Mouse (Mus musculus) neural tube, embryonic 14.5 days (tissue): ENCODE measurements around the gene Rnf26. TPM values are rescaled to one million over a fixed set of nuclear protein-coding genes. Genes with fewer than 3 reads are reported as not detected.

ENCODE experiments used
- ATAC-seq: fragments of 200-750 bp; cut with Nextera tagmentation; 2 replicates; pipeline ENCODE4 v1.8.0; 2017; ENCODE audit warnings: low read depth, mild to moderate bottlenecking, moderate TSS enrichment, moderate library complexity
- H3K27ac ChIP-seq: fragments of 300-500 bp; sonication (generic); 2 replicates; pipeline ENCODE4 v1.5.1; 2014; ENCODE audit warnings: low read depth, mild to moderate bottlenecking, control low read depth, low read length, moderate library complexity, mixed read lengths
- H3K27me3 ChIP-seq: fragments of 300-500 bp; sonication (generic); 2 replicates; pipeline ENCODE4 v1.6.1; 2014; ENCODE audit warnings: low read length; ENCODE audit not compliant: control insufficient read depth, insufficient read depth
- H3K36me3 ChIP-seq: fragments of 300-500 bp; sonication (generic); 2 replicates; pipeline ENCODE4 v1.6.1; 2014; ENCODE audit warnings: low read length, mixed read lengths; ENCODE audit not compliant: control insufficient read depth, insufficient read depth
- H3K4me1 ChIP-seq: fragments of 300-500 bp; sonication (generic); 2 replicates; pipeline ENCODE4 v1.6.1; 2014; ENCODE audit warnings: low read length; ENCODE audit not compliant: control insufficient read depth, insufficient read depth
- H3K4me2 ChIP-seq: fragments of 300-500 bp; sonication (generic); 2 replicates; pipeline ENCODE4 v1.6.1; 2014; ENCODE audit warnings: mild to moderate bottlenecking, low read depth, low read length, control low read depth
- H3K4me3 ChIP-seq: fragments of 300-500 bp; sonication (generic); 2 replicates; pipeline ENCODE4 v1.5.1; 2014; ENCODE audit warnings: low read depth, low read length, control low read depth, mixed read lengths
- H3K9ac ChIP-seq: fragments of 300-500 bp; sonication (generic); replicated peaks from 2 replicates; pipeline ENCODE4 v1.6.1; 2014; ENCODE audit warnings: low read depth, mild to moderate bottlenecking, control low read depth, low read length, mixed read lengths
- H3K9me3 ChIP-seq: fragments of 300-500 bp; sonication (generic); 2 replicates; pipeline ENCODE4 v1.6.1; 2016; ENCODE audit warnings: low read length; ENCODE audit not compliant: control insufficient read depth
- WGBS: fragments of 180-500 bp; shearing (Covaris S2); extraction: QIAGEN DNeasy Blood & Tissue Kit; methylation state at CpG from one replicate; pipeline ENCODE4 v1.1.7; 2014; 5-methylcytosine and 5-hydroxymethylcytosine counted together
- polyA plus RNA-seq: library from polyadenylated mRNA; unstranded; fragments of >200 nt; fragmentation: Nextera tagmentation; extraction: Ambion mirVana; gene quantifications from 2 replicates; pipeline ENCODE4 v1.2.1, GENCODE M21; 2014

The Rnf26 gene
- 28.9 and 32.6 TPM in 2 replicates for polyA plus RNA-seq

GRCm38 (mm10) chr9:44113105-44113789, at the start of gene Rnf26, which contains the start of gene Gm49380:
Gene Rnf26, minus strand, starts transcription at chr9:44113517.
Gene Gm49380, minus strand, starts transcription at chr9:44113500.
- no peaks in the 10 kb centered on the region for H3K27me3 ChIP-seq
- peaks cover 24% of the 10 kb centered on the region for H3K4me1 ChIP-seq
- ATAC-seq, result peak; percentile 96
- H3K4me3 ChIP-seq, result peak within 1 kb of the TSS; percentile 71
- H3K9me3 ChIP-seq, result no peaks in the 10 kb centered on the region
- H3K27ac ChIP-seq, result 0 out of 2 replicates have a peak within 1 kb of the TSS, but pooled peaks have one; percentile 16
- under 1% methylated on average over 50 of the region's 51 CpGs for WGBS
- H3K4me2 ChIP-seq, result peak within 1 kb of the TSS; percentile 41
- H3K36me3 ChIP-seq, result no peaks in the 10 kb centered on the region; the same call in 1 of the 2 replicates
- peak within 1 kb of the TSS; percentile 72 for H3K9ac ChIP-seq

GRCm38 (mm10) chr9:44159886-44160285, 46.6 kb upstream of the Rnf26 start:
- Histone ChIP-seq H3K27ac (no peak overlapping the region), H3K4me3 (no peak overlapping the region), H3K9me3 (no peaks in the 10 kb centered on the region), H3K27me3 (no peaks in the 10 kb centered on the region), H3K4me1 (no peaks in the 10 kb centered on the region), H3K36me3 (peaks cover 53% of the 10 kb centered on the region), H3K9ac (no peak overlapping the region), H3K4me2 (no peak overlapping the region)
- ATAC-seq, result no peak
- WGBS, result 92% methylated on average over 3 of the region's 3 CpGs

- no peaks in the 10 kb centered on the region for H3K27me3 ChIP-seq
- ATAC-seq, result no peak
- no peak overlapping the region for H3K27ac ChIP-seq
- H3K9me3 ChIP-seq, result no peaks in the 10 kb centered on the region
- H3K4me1 ChIP-seq, result no peaks in the 10 kb centered on the region
- 80% methylated on average over 3 of the region's 3 CpGs for WGBS
- peaks cover 23% of the 10 kb centered on the region for H3K36me3 ChIP-seq
- no peak overlapping the region for H3K4me2 ChIP-seq
- H3K9ac ChIP-seq, result no peak overlapping the region
- H3K4me3 ChIP-seq, result no peak overlapping the region
Measured at GRCm38 (mm10) chr9:44147290-44147689, 34.0 kb upstream of the Rnf26 start.

GRCm38 (mm10) chr9:44144718-44145060, 31.4 kb upstream of the Rnf26 start:
- peaks cover 18% of the 10 kb centered on the region; the same call in 1 of the 2 replicates for H3K36me3 ChIP-seq
- no peak for ATAC-seq
- no peaks in the 10 kb centered on the region for H3K9me3 ChIP-seq
- H3K4me3 ChIP-seq, result no peak overlapping the region
- no peaks in the 10 kb centered on the region for H3K27me3 ChIP-seq
- H3K9ac ChIP-seq, result no peak overlapping the region
- H3K4me2 ChIP-seq, result no peak overlapping the region
- no peak overlapping the region for H3K27ac ChIP-seq
- no peaks in the 10 kb centered on the region for H3K4me1 ChIP-seq

- Histone ChIP-seq H3K9ac (no peak overlapping the region), H3K4me3 (no peak overlapping the region), H3K9me3 (no peaks in the 10 kb centered on the region), H3K36me3 (peaks cover 18% of the 10 kb centered on the region; the same call in 1 of the 2 replicates), H3K27me3 (no peaks in the 10 kb centered on the region), H3K4me2 (no peak overlapping the region), H3K4me1 (no peaks in the 10 kb centered on the region), H3K27ac (no peak overlapping the region)
- ATAC-seq, result no peak
- 40% methylated on average over 7 of the region's 8 CpGs for WGBS
Measured at GRCm38 (mm10) chr9:44144023-44144717, 30.9 kb upstream of the Rnf26 start.

- Histone ChIP-seq H3K27ac (no peak overlapping the region), H3K9me3 (no peaks in the 10 kb centered on the region), H3K36me3 (peaks cover 14% of the 10 kb centered on the region; the same call in 1 of the 2 replicates), H3K27me3 (no peaks in the 10 kb centered on the region), H3K9ac (no peak overlapping the region), H3K4me3 (no peak overlapping the region), H3K4me1 (no peaks in the 10 kb centered on the region), H3K4me2 (no peak overlapping the region)
- WGBS, result 83% methylated on average over 5 of the region's 5 CpGs
- no peak for ATAC-seq
Measured at GRCm38 (mm10) chr9:44143421-44143820, 30.1 kb upstream of the Rnf26 start.

- Histone ChIP-seq H3K9me3 (no peaks in the 10 kb centered on the region), H3K9ac (no peak overlapping the region), H3K4me1 (no peaks in the 10 kb centered on the region), H3K36me3 (peaks cover 11% of the 10 kb centered on the region; the same call in 1 of the 2 replicates), H3K27me3 (no peaks in the 10 kb centered on the region), H3K4me2 (no peak overlapping the region), H3K27ac (no peak overlapping the region), H3K4me3 (no peak overlapping the region)
- no peak for ATAC-seq
- 64% methylated on average over 5 of the region's 5 CpGs for WGBS
Measured at GRCm38 (mm10) chr9:44141951-44142350, 28.6 kb upstream of the Rnf26 start.

GRCm38 (mm10) chr9:44137846-44138245, 24.5 kb upstream of the Rnf26 start:
- ATAC-seq, result no peak
- peaks cover 23% of the 10 kb centered on the region for H3K27me3 ChIP-seq
- H3K27ac ChIP-seq, result no peak overlapping the region
- 83% methylated on average over 4 of the region's 4 CpGs for WGBS
- peaks cover 13% of the 10 kb centered on the region for H3K4me1 ChIP-seq
- no peak overlapping the region for H3K4me3 ChIP-seq
- 0 out of 2 replicates have a peak, but pooled peaks cover 7% of the 10 kb centered on the region for H3K36me3 ChIP-seq
- no peak overlapping the region for H3K9ac ChIP-seq
- H3K9me3 ChIP-seq, result no peaks in the 10 kb centered on the region
- H3K4me2 ChIP-seq, result no peak overlapping the region
